Mouse (Mus musculus) liver, embryonic 14.5 days (tissue): ENCODE data around the gene Syk.

Experiments
- CTCF ChIP-seq: IDR thresholded peaks from 2 replicates; pipeline ENCODE4 v1.5.1; 2016; ENCODE audit warnings: antibody characterized with exemption, low read depth, control low read depth
- EP300 ChIP-seq: IDR thresholded peaks from 2 replicates; pipeline ENCODE4 v1.6.1; 2016; ENCODE audit warnings: antibody characterized with exemption, low read depth

DNA sequence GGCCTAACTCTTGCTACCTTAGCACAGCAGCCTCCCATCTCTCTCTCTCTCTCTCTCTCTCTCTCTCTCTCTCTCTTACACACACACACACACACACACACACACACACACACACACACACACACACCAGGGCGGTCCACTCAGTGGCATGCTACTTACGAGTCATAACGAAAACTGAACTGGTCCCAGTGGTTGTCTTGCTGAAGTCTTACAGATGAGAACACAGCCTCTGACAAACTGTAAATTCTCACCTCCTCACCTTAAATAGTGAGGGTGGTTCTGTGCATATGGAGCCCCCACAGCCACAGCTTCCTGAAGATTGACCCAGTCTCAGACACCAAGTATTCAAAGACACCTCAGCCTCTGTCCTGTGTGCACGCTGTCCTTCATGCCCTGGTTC lies 8.9 kb downstream of the Syk start:
- no peak for TF ChIP-seq CTCF
- no peak for TF ChIP-seq EP300
